Mouse (Mus musculus) spleen, adult 2 months (tissue): ENCODE results near the gene Bcl2l12. TPM values are rescaled to one million over a fixed set of nuclear protein-coding genes. Genes with fewer than 3 reads are reported as not detected.
A peak's percentile ranks its signal among the peaks of the same experiment; 100 is the strongest.

ENCODE experiments used
- DNase-seq, 2 experiments: peaks; one replicate each; pipeline versions ENCODE4 v3.0.0 to v3.0.0-alpha.2; 2012 to 2021; ENCODE audit warnings: low spot score in 2 of 2, low read depth in 1 of 2
- H3K27ac ChIP-seq: fragments of 200-500 bp; 2 replicates; pipeline ENCODE4 v1.5.1; 2012; ENCODE audit warnings: low read length, inconsistent platforms; ENCODE audit not compliant: insufficient read depth
- H3K27me3 ChIP-seq: fragments of 200-500 bp; 2 replicates; pipeline ENCODE4 v1.6.1; 2012; ENCODE audit warnings: mild to moderate bottlenecking, moderate library complexity, low read length, inconsistent platforms; ENCODE audit not compliant: control insufficient read depth, insufficient read depth
- H3K36me3 ChIP-seq: fragments of 200-500 bp; 2 replicates; pipeline ENCODE4 v1.6.1; 2012; ENCODE audit warnings: mild to moderate bottlenecking, low read length, inconsistent platforms; ENCODE audit not compliant: control insufficient read depth, insufficient read depth
- H3K4me1 ChIP-seq: fragments of 200-500 bp; 2 replicates; pipeline ENCODE4 v1.6.1; 2011; ENCODE audit warnings: inconsistent platforms; ENCODE audit not compliant: control insufficient read depth, insufficient read depth, insufficient read length
- H3K4me3 ChIP-seq: fragments of 200-500 bp; 2 replicates; pipeline ENCODE4 v1.5.1; 2011; ENCODE audit warnings: mild to moderate bottlenecking, inconsistent platforms; ENCODE audit not compliant: insufficient read depth, insufficient read length; ENCODE audit errors: extremely low read depth
- CTCF ChIP-seq: fragments of 200-500 bp; IDR thresholded peaks from 2 replicates; pipeline ENCODE4 v1.5.1; 2011; ENCODE audit warnings: mild to moderate bottlenecking, inconsistent platforms; ENCODE audit not compliant: insufficient read depth, insufficient read length, insufficient replicate concordance; ENCODE audit errors: extremely low read depth
- POLR2A ChIP-seq: fragments of 200-500 bp; IDR thresholded peaks from 2 replicates; pipeline ENCODE4 v1.6.1; 2011; ENCODE audit warnings: low read depth, low read length, inconsistent platforms
- WGBS: fragments of 180-500 bp; shearing (Covaris S2); methylation state at CpG from one replicate; pipeline ENCODE4 v1.1.7; 2018; 5-methylcytosine and 5-hydroxymethylcytosine counted together
- polyA plus RNA-seq: library from polyadenylated mRNA; depleted of rRNA; stranded (reverse); fragments of >200 nt; gene quantifications from 2 replicates; pipeline ENCODE4 v1.2.3, GENCODE M21; 2012

Bcl2l12 gene
- polyA plus RNA-seq, 1 experiment: 33.2 TPM

GRCm38 (mm10) chr7:45037720-45038361 is 39.3 kb upstream of the Bcl2l12 start:
- H3K36me3 ChIP-seq: peaks cover 41% of the 10 kb centered on the region
- WGBS: 63% methylated on average over 7 of the region's 7 CpGs
- peak in 1 of 2 experiments; percentile 68 for DNase-seq

GRCm38 (mm10) chr7:45036702-45037101 is 38.2 kb upstream of the Bcl2l12 start:
- TF ChIP-seq CTCF: no peak
- no peak for TF ChIP-seq POLR2A
- Histone ChIP-seq H3K4me3 (no peak overlapping the region), H3K36me3 (peaks cover 37% of the 10 kb centered on the region), H3K27me3 (no peaks in the 10 kb centered on the region), H3K27ac (no peak overlapping the region), H3K4me1 (no peaks in the 10 kb centered on the region)
- WGBS: 95% methylated on average over 11 of the region's 11 CpGs
- DNase-seq: no peak

More at GRCm38 (mm10) chr7:45037720-45038361, 39.3 kb upstream of the Bcl2l12 start:
- Histone ChIP-seq H3K27me3 (no peaks in the 10 kb centered on the region), H3K4me1 (no peaks in the 10 kb centered on the region), H3K4me3 (no peak overlapping the region), H3K27ac (no peak overlapping the region)
- TF ChIP-seq POLR2A (no peak), CTCF (peak; percentile 85)

GRCm38 (mm10) chr7:45035631-45036030 is 37.1 kb upstream of the Bcl2l12 start:
- Histone ChIP-seq H3K4me3 (no peak overlapping the region), H3K4me1 (no peaks in the 10 kb centered on the region), H3K27me3 (no peaks in the 10 kb centered on the region), H3K27ac (no peak overlapping the region), H3K36me3 (peaks cover 38% of the 10 kb centered on the region)
- DNase-seq: no peak
- 79% methylated on average over 3 of the region's 3 CpGs for WGBS
- TF ChIP-seq CTCF (no peak), POLR2A (no peak)

- 94% methylated on average over 19 of the region's 19 CpGs for WGBS
- no peaks in the 10 kb centered on the region for H3K27me3 ChIP-seq
- peaks cover 42% of the 10 kb centered on the region for H3K36me3 ChIP-seq
- no peak overlapping the region for H3K27ac ChIP-seq
- H3K4me1 ChIP-seq: no peaks in the 10 kb centered on the region
- DNase-seq: no peak
- no peak overlapping the region for H3K4me3 ChIP-seq
- no peak for TF ChIP-seq POLR2A
- TF ChIP-seq CTCF: no peak
Measured at GRCm38 (mm10) chr7:45033722-45034359, 35.3 kb upstream of the Bcl2l12 start.

- H3K27ac ChIP-seq: no peak overlapping the region
- H3K4me1 ChIP-seq: no peaks in the 10 kb centered on the region
- no peaks in the 10 kb centered on the region for H3K27me3 ChIP-seq
- 93% methylated on average over 8 of the region's 8 CpGs for WGBS
- no peak for DNase-seq
- H3K36me3 ChIP-seq: peaks cover 51% of the 10 kb centered on the region
- H3K4me3 ChIP-seq: no peak overlapping the region
- TF ChIP-seq CTCF (no peak), POLR2A (no peak)
Measured at GRCm38 (mm10) chr7:45030857-45031256, 32.3 kb upstream of the Bcl2l12 start.

GRCm38 (mm10) chr7:45029995-45030394 is 31.5 kb upstream of the Bcl2l12 start:
- Histone ChIP-seq H3K4me1 (no peaks in the 10 kb centered on the region), H3K36me3 (peaks cover 50% of the 10 kb centered on the region), H3K4me3 (no peak overlapping the region), H3K27ac (no peak overlapping the region), H3K27me3 (no peaks in the 10 kb centered on the region)
- no peak for TF ChIP-seq POLR2A
- no peak for TF ChIP-seq CTCF
- 91% methylated on average over 6 of the region's 6 CpGs for WGBS
- DNase-seq: no peak

- peaks cover 36% of the 10 kb centered on the region for H3K36me3 ChIP-seq
- H3K4me3 ChIP-seq: no peak overlapping the region
- no peak for DNase-seq
- H3K27me3 ChIP-seq: no peaks in the 10 kb centered on the region
- H3K4me1 ChIP-seq: no peaks in the 10 kb centered on the region
- TF ChIP-seq POLR2A (no peak), CTCF (no peak)
- WGBS: 95% methylated on average over 11 of the region's 11 CpGs
- no peak overlapping the region for H3K27ac ChIP-seq
Measured at GRCm38 (mm10) chr7:45028351-45028750, 29.8 kb upstream of the Bcl2l12 start.
